Mouse (Mus musculus) embryonic facial prominence, embryonic 11.5 days (tissue): ENCODE measurements around the gene Scarf1. TPM values are rescaled to one million over a fixed set of nuclear protein-coding genes. Genes with fewer than 3 reads are reported as not detected.

Experiments used
- ATAC-seq: fragments of 200-750 bp; cut with Nextera tagmentation; replicated peaks from 2 replicates; pipeline ENCODE4 v1.8.0; 2017; ENCODE audit warnings: low read depth; ENCODE audit not compliant: insufficient number of reproducible peaks, low FRiP score, low TSS enrichment
- DNase-seq: peaks from one replicate; pipeline ENCODE4 v3.0.0-alpha.2; 2015; ENCODE audit warnings: low spot score
- H3K27ac ChIP-seq: fragments of 300-500 bp; sonication (generic); replicated peaks from 2 replicates; pipeline ENCODE4 v1.5.1; 2014; ENCODE audit warnings: mild to moderate bottlenecking, low read depth, low read length, control low read depth
- H3K27me3 ChIP-seq: fragments of 300-500 bp; sonication (generic); 2 replicates; pipeline ENCODE4 v1.6.1; 2014; ENCODE audit warnings: mild to moderate bottlenecking, low read length, moderate library complexity, mixed read lengths; ENCODE audit not compliant: control insufficient read depth, insufficient read depth
- H3K36me3 ChIP-seq: fragments of 300-500 bp; sonication (generic); replicated peaks from 2 replicates; pipeline ENCODE4 v1.6.1; 2014; ENCODE audit warnings: low read depth, mild to moderate bottlenecking, low read length, moderate library complexity, mixed read lengths; ENCODE audit not compliant: control insufficient read depth, insufficient read depth
- H3K4me1 ChIP-seq: fragments of 300-500 bp; sonication (generic); 2 replicates; pipeline ENCODE4 v1.6.1; 2014; ENCODE audit warnings: low read length, mixed read lengths; ENCODE audit not compliant: control insufficient read depth, insufficient read depth
- H3K4me2 ChIP-seq: fragments of 300-500 bp; sonication (generic); 2 replicates; pipeline ENCODE4 v1.6.1; 2014; ENCODE audit warnings: low read depth, mild to moderate bottlenecking, control low read depth, low read length, moderate library complexity
- H3K4me3 ChIP-seq: fragments of 300-500 bp; sonication (generic); 2 replicates; pipeline ENCODE4 v1.5.1; 2014; ENCODE audit warnings: low read depth, low read length, control low read depth
- H3K9ac ChIP-seq: fragments of 300-500 bp; sonication (generic); replicated peaks from 2 replicates; pipeline ENCODE4 v1.6.1; 2014; ENCODE audit warnings: mild to moderate bottlenecking, control low read depth, low read length
- H3K9me3 ChIP-seq: fragments of 300-500 bp; sonication (generic); replicated peaks from 2 replicates; pipeline ENCODE4 v1.6.1; 2016; ENCODE audit warnings: mild to moderate bottlenecking, low read length, inconsistent platforms, mixed read lengths; ENCODE audit not compliant: control insufficient read depth
- WGBS: fragments of 180-500 bp; shearing (Covaris S2); extraction: QIAGEN DNeasy Blood & Tissue Kit; methylation state at CpG from one replicate; pipeline ENCODE4 v1.1.7; 2014; 5-methylcytosine and 5-hydroxymethylcytosine counted together
- polyA plus RNA-seq: library from polyadenylated mRNA; unstranded; fragments of >200 nt; fragmentation: Nextera tagmentation; extraction: Ambion mirVana; gene quantifications from 2 replicates; pipeline ENCODE4 v1.2.1, GENCODE M21; 2014

Gene Scarf1
- polyA plus RNA-seq, 1 experiment from 2014 or later, result 2.7 TPM

GRCm38 (mm10) chr11:75566276-75567196 is 53.2 kb downstream of the Scarf1 start:
- no peak for ATAC-seq
- Histone ChIP-seq H3K4me3 (no peak overlapping the region), H3K27me3 (no peaks in the 10 kb centered on the region), H3K9ac (no peak overlapping the region), H3K36me3 (no peaks in the 10 kb centered on the region; the same call in none of the 2 replicates), H3K27ac (no peak overlapping the region), H3K4me2 (no peak overlapping the region), H3K9me3 (no peaks in the 10 kb centered on the region), H3K4me1 (no peaks in the 10 kb centered on the region)
- 81% methylated on average over 13 of the region's 13 CpGs for WGBS
- no peak for DNase-seq

- Histone ChIP-seq H3K4me3 (no peak overlapping the region), H3K4me2 (no peak overlapping the region), H3K36me3 (no peaks in the 10 kb centered on the region; the same call in none of the 2 replicates), H3K9ac (no peak overlapping the region), H3K4me1 (peaks cover 1% of the 10 kb centered on the region), H3K9me3 (no peaks in the 10 kb centered on the region), H3K27ac (no peak overlapping the region), H3K27me3 (no peaks in the 10 kb centered on the region)
- no peak for DNase-seq
- no peak for ATAC-seq
- 61% methylated on average over 9 of the region's 9 CpGs for WGBS
Observed at GRCm38 (mm10) chr11:75567346-75568114, 54.2 kb downstream of the Scarf1 start.

- DNase-seq (no peak), ATAC-seq (no peak)
- Histone ChIP-seq H3K9ac (no peak overlapping the region), H3K27me3 (no peaks in the 10 kb centered on the region), H3K9me3 (no peaks in the 10 kb centered on the region), H3K4me1 (peaks cover 7% of the 10 kb centered on the region), H3K4me2 (no peak overlapping the region), H3K27ac (no peak overlapping the region), H3K36me3 (no peaks in the 10 kb centered on the region; the same call in none of the 2 replicates), H3K4me3 (no peak overlapping the region)
- WGBS, result 82% methylated on average over 6 of the region's 6 CpGs
Observed at GRCm38 (mm10) chr11:75568115-75568511, 54.8 kb downstream of the Scarf1 start.

GRCm38 (mm10) chr11:75568962-75569361 is 55.6 kb downstream of the Scarf1 start:
- H3K36me3 ChIP-seq, result no peaks in the 10 kb centered on the region; the same call in none of the 2 replicates
- no peak overlapping the region for H3K27ac ChIP-seq
- H3K4me1 ChIP-seq, result peaks cover 7% of the 10 kb centered on the region
- DNase-seq (no peak), ATAC-seq (no peak)
- H3K27me3 ChIP-seq, result no peaks in the 10 kb centered on the region
- no peak overlapping the region for H3K4me3 ChIP-seq
- 93% methylated on average over 12 of the region's 12 CpGs for WGBS
- H3K9ac ChIP-seq, result no peak overlapping the region
- H3K9me3 ChIP-seq, result no peaks in the 10 kb centered on the region
- no peak overlapping the region for H3K4me2 ChIP-seq

- 87% methylated on average over 17 of the region's 17 CpGs for WGBS
- no peaks in the 10 kb centered on the region; the same call in 1 of the 2 replicates for H3K27me3 ChIP-seq
- no peak overlapping the region for H3K4me3 ChIP-seq
- no peaks in the 10 kb centered on the region for H3K9me3 ChIP-seq
- no peak overlapping the region for H3K9ac ChIP-seq
- no peak overlapping the region for H3K4me2 ChIP-seq
- DNase-seq, result no peak
- no peaks in the 10 kb centered on the region; the same call in none of the 2 replicates for H3K36me3 ChIP-seq
- H3K4me1 ChIP-seq, result peaks cover 7% of the 10 kb centered on the region
- ATAC-seq, result no peak
- H3K27ac ChIP-seq, result no peak overlapping the region
Observed at GRCm38 (mm10) chr11:75570375-75571125, 57.2 kb downstream of the Scarf1 start.

GRCm38 (mm10) chr11:75571126-75571990 is 58.0 kb downstream of the Scarf1 start:
- no peak overlapping the region for H3K9ac ChIP-seq
- ATAC-seq (no peak), DNase-seq (no peak)
- H3K36me3 ChIP-seq, result no peaks in the 10 kb centered on the region; the same call in none of the 2 replicates
- peaks cover 7% of the 10 kb centered on the region for H3K4me1 ChIP-seq
- no peak overlapping the region for H3K4me3 ChIP-seq
- H3K27ac ChIP-seq, result no peak overlapping the region
- 61% methylated on average over 12 of the region's 14 CpGs for WGBS
- H3K27me3 ChIP-seq, result no peaks in the 10 kb centered on the region; the same call in 1 of the 2 replicates
- H3K4me2 ChIP-seq, result no peak overlapping the region
- no peaks in the 10 kb centered on the region for H3K9me3 ChIP-seq

GRCm38 (mm10) chr11:75572301-75572791 is 59.0 kb downstream of the Scarf1 start:
- Histone ChIP-seq H3K9ac (peak overlapping the region; percentile 48), H3K36me3 (no peaks in the 10 kb centered on the region; the same call in none of the 2 replicates), H3K4me1 (peaks cover 7% of the 10 kb centered on the region), H3K27ac (no peak overlapping the region; the same call in 1 of the 2 replicates), H3K27me3 (no peaks in the 10 kb centered on the region; the same call in 1 of the 2 replicates), H3K9me3 (no peaks in the 10 kb centered on the region), H3K4me2 (peak overlapping the region; percentile 13), H3K4me3 (no peak overlapping the region)
- WGBS, result 18% methylated on average over 10 of the region's 10 CpGs
- ATAC-seq (peak; percentile 36; the same call in 1 of the 2 replicates), DNase-seq (no peak)
